Comparison of ENCODE assay signal across 7 mouse cellular contexts in the genomic region with DNA sequence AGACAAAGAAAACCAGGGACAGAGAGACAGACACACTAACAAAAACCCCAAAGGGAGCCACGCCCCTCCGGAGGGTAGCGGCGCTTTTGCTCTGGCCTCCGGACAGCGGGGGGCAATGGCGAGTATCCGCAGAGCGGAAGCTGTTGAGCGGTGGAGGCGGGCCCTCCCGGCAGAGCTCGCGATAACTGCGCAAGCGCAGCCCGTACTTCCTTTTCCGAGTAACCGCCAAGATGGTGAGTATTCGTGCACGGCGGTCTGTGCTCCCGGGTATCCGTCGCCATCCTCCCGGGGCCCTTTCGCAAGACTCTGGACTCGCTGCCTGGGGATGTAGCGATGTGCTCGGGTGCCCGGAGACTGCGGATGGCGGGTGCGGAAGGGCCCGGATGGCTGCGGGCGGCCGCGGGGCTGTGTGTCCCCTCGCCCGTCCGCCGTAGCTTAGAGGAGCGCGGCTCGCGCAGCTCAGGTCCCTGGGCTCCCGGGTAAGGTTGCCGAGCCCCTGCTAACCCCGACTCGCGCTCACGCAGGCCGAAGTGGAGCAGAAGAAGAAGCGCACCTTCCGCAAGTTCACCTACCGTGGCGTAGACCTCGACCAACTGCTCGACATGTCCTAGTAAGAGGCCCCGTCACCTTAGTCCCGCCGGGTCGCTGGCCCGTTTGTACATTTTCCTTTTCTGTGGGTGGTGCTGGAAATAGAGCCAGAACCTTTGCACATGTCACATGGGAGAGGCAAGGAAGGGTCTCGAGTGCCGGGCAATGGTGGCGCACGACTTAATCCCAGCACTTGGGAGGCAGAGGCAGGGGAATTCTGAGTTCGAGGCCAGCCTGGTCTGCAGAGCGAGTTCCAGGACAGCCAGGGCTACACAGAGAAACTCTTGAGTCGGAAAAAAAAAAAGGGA. TPM values are rescaled to one million over a fixed set of nuclear protein-coding genes. Genes with fewer than 3 reads are reported as not detected.
DNase-seq lines count a peak whose midpoint lies in the region; ATAC-seq lines count a peak whose summit lies in the region.

A gene (plus strand): TSS at position 203 of the 896 bp plus-strand sequence.

- peaks cover 4% of the 10 kb centered on the region for H3K27me3 ChIP-seq in intestine, embryonic 15.5 days (replicated peaks)
- H3K27me3 ChIP-seq in midbrain, embryonic 10.5 days (ENCODE audit: low read depth, poor library complexity, severe bottlenecking) = peaks cover 9% of the 10 kb centered on the region

- H3K9ac ChIP-seq in intestine, embryonic 15.5 days = peak within 1 kb of the TSS; percentile 98

- peak within 1 kb of the TSS; percentile 87 for H3K27ac ChIP-seq in intestine, embryonic 15.5 days
- H3K27ac ChIP-seq in midbrain, embryonic 10.5 days (replicated peaks) = peak within 1 kb of the TSS; percentile 99

- peak within 1 kb of the TSS; percentile 75 for H3K4me2 ChIP-seq in intestine, embryonic 15.5 days (replicated peaks)

- peak; percentile 90 for ATAC-seq in intestine, embryonic 15.5 days

- peaks cover 25% of the 10 kb centered on the region for H3K4me1 ChIP-seq in intestine, embryonic 15.5 days (replicated peaks)
- peaks cover 52% of the 10 kb centered on the region for H3K4me1 ChIP-seq in midbrain, embryonic 10.5 days

- peak; percentile 95 for DNase-seq in adrenal gland, adult 2 months
- peak; percentile 95 for DNase-seq in embryo, embryonic 11.5 days (ENCODE audit: low read depth, low spot score)
- DNase-seq in gastrocnemius, postnatal 36 days = peak; percentile 89 to 92
- peak; percentile 93 to 96 for DNase-seq in left cerebral cortex, postnatal 25 days (ENCODE audit: low spot score in 2 of 2)
- DNase-seq in midbrain, embryonic 10.5 days (ENCODE audit: low spot score) = peak; percentile 98
- peak; percentile 95 for DNase-seq in right cerebral cortex, postnatal 4 days

- H3K36me3 ChIP-seq in intestine, embryonic 15.5 days = peaks cover 19% of the 10 kb centered on the region
- H3K36me3 ChIP-seq in midbrain, embryonic 10.5 days = peaks cover 42% of the 10 kb centered on the region

- intact Hi-C loops in gastrocnemius, postnatal 36 days (cut with DNase I) = no loop called here
- intact Hi-C loops in left cerebral cortex, postnatal 25 days (cut with DNase I) = no loop called here

- 0% methylated on average over 72 of the region's 72 CpGs for WGBS in intestine, embryonic 15.5 days
- under 1% methylated on average over 72 of the region's 72 CpGs for WGBS in midbrain, embryonic 10.5 days

- H3K9me3 ChIP-seq in intestine, embryonic 15.5 days = no peaks in the 10 kb centered on the region
- H3K9me3 ChIP-seq in midbrain, embryonic 10.5 days (replicated peaks) = no peaks in the 10 kb centered on the region

- peak within 1 kb of the TSS; percentile 88 for H3K4me3 ChIP-seq in intestine, embryonic 15.5 days (replicated peaks)
- H3K4me3 ChIP-seq in midbrain, embryonic 10.5 days = peak within 1 kb of the TSS; percentile 95

RNA-seq across cellular contexts. Expression of the gene that starts here (rescaled TPM):
- total RNA-seq in adrenal gland, adult 2 months (2021) = 1,000 to 10,000 TPM; 1,320 to 1,332 TPM
- polyA plus RNA-seq in adrenal gland, adult 2 months (2012; rRNA removed) = 1,020 and 1,031 TPM in 2 replicates
- 100 to 1,000 TPM; 529 to 644 TPM for total RNA-seq in gastrocnemius, postnatal 36 days (2021)
- 974 and 1,020 TPM in 2 replicates for polyA plus RNA-seq in intestine, embryonic 15.5 days (2015; fragmentation: Nextera tagmentation; extraction: Ambion mirVana)
- 100 to 1,000 TPM; 788 to 790 TPM for total RNA-seq in left cerebral cortex, postnatal 25 days (2021)
- polyA plus RNA-seq in midbrain, embryonic 10.5 days (2016; fragmentation: Nextera tagmentation; extraction: Ambion mirVana) = 889 and 1,053 TPM in 2 replicates

Comparison
In these comparisons a context has a peak if more than half of its experiments do, and no peak if none do; other contexts are left out.
1. Peak in every context shown above with its lines: DNase-seq, ATAC-seq, H3K4me3 ChIP-seq and H3K27ac ChIP-seq.